Mouse (Mus musculus): ENCODE data around the gene Cend1. TPM values are rescaled to one million over a fixed set of nuclear protein-coding genes. Genes with fewer than 3 reads are reported as not detected.

Cend1 gene
- polyA plus RNA-seq, 1 experiment from 2014 or later = 0.27 TPM

DNA sequence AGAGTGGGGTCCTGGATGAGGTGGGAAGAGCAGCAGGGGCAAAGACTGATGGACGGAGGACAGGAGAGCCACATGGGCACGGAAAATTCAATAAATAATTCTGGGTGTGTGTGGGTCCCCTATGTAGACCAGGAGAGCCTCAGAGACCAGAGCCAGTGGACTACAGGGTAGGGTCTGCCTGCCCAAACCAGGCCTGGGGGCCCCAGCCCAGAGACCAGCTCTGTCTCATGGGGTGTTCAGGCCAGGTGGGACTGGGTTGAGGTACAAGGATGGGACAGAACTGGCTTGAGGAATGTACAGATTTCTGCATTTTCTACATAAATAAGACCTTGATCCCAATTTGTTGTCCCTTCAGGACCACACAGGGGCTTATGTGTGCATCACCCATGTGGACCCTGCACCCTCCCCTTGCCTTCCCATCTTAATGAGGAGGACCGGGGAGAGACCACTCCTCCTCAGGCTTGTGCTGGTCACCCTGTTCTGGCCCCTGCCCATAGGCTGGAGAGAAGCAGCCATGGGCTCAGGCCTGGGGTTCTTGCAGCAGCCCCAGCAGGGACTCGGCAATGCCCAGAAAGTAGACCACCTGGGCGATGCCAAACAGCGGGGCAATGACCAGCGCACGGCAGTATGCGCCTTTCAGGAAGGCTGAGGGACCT is 1.4 kb upstream of the Cend1 start:
- no peak overlapping the region for H3K4me2 ChIP-seq
- H3K27me3 ChIP-seq (replicated peaks; ENCODE audit: control insufficient read depth, insufficient read depth, low read length) = no peaks in the 10 kb centered on the region
- no peaks in the 10 kb centered on the region for H3K9me3 ChIP-seq (ENCODE audit: control insufficient read depth, low read length)
- ATAC-seq (replicated peaks; ENCODE audit: low FRiP score) = no peak
- peaks cover 25% of the 10 kb centered on the region for H3K4me1 ChIP-seq (replicated peaks; ENCODE audit: control insufficient read depth, insufficient read depth, low read length)
- H3K27ac ChIP-seq (ENCODE audit: low read depth, low read length) = no peak overlapping the region
- DNase-seq (ENCODE audit: low spot score) = no peak
- H3K9ac ChIP-seq (ENCODE audit: low read depth, low read length) = no peak overlapping the region
- WGBS = 91% methylated on average over 9 of the region's 9 CpGs
- H3K36me3 ChIP-seq (ENCODE audit: control insufficient read depth, insufficient read depth, low read length) = peaks cover 11% of the 10 kb centered on the region; the same call in 1 of the 2 replicates
- no peak overlapping the region for H3K4me3 ChIP-seq (ENCODE audit: low read depth, low read length)

DNA sequence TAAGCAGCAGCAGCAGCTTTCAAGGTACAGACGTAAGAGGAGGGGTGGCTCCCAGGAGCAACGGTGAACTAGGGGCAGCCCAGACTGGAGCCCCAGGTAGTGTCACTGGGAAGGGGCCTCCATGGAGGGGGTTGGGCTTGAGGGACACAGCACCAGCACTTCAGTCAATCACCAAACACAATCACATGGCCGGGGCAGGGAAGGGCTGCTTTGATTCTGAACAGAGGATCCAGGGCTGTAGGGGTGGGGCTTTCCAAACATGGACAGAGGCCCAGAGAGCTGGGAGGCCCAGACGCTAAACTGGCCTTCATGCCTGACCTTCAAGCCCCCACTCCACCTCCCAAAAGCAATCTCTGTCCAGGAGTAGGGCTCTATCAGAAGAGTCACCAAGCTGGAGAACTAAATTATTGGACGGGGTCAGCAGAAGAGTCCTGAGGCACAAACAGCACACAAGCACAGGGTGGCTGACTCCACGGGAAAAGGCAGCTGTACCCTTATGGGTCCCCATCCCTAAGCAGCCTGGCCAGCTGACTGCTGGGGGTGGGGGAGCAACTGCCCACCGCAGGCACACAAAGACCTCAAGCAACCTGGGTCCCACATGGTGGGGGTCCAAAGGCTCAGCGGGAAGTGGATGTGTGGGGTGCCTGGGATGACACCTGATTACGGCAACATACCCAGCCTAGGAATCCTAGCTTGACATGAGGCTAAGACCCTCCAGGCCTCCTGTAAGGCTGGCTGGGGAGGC is 721 bp upstream of the Cend1 start:
- ATAC-seq (replicated peaks; ENCODE audit: low FRiP score) (no peak; the same call in 1 of the 2 replicates), DNase-seq (ENCODE audit: low spot score) (no peak)
- peaks cover 11% of the 10 kb centered on the region; the same call in 1 of the 2 replicates for H3K36me3 ChIP-seq (ENCODE audit: control insufficient read depth, insufficient read depth, low read length)
- H3K27me3 ChIP-seq (replicated peaks; ENCODE audit: control insufficient read depth, insufficient read depth, low read length) = no peaks in the 10 kb centered on the region
- 68% methylated on average over 9 of the region's 9 CpGs for WGBS
- H3K27ac ChIP-seq (ENCODE audit: low read depth, low read length) = no peak overlapping the region
- no peak overlapping the region for H3K4me3 ChIP-seq (ENCODE audit: low read depth, low read length)
- peak overlapping the region; percentile 16; the same call in 1 of the 2 replicates for H3K4me2 ChIP-seq
- H3K4me1 ChIP-seq (replicated peaks; ENCODE audit: control insufficient read depth, insufficient read depth, low read length) = peaks cover 20% of the 10 kb centered on the region
- no peak overlapping the region for H3K9ac ChIP-seq (ENCODE audit: low read depth, low read length)
- H3K9me3 ChIP-seq (ENCODE audit: control insufficient read depth, low read length) = no peaks in the 10 kb centered on the region

DNA sequence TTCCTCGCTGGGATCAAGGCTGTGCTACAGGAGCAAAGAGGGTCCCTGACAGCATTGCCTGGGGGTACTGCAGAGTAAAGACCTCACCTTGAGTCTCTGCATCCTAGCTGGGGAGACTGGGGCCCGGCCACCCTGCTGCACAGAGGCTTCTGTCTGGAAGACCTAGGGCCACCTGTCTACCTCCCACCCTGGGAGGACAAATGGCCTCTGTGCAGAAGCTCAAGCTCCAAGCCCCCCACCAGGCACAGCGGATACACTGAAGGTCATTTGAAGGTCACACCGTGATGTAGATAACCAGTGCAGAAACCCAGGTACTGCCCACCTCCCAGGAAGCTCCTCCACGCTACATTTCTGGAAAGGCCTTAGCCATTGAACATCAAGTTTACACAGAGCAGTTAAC is 590 bp downstream of the Cend1 start:
- Histone ChIP-seq H3K4me3 (ENCODE audit: low read depth, low read length) (no peak overlapping the region), H3K9ac (ENCODE audit: low read depth, low read length) (no peak overlapping the region), H3K4me2 (no peak overlapping the region), H3K27me3 (replicated peaks; ENCODE audit: control insufficient read depth, insufficient read depth, low read length) (no peaks in the 10 kb centered on the region), H3K27ac (ENCODE audit: low read depth, low read length) (no peak overlapping the region), H3K36me3 (ENCODE audit: control insufficient read depth, insufficient read depth, low read length) (peaks cover 11% of the 10 kb centered on the region; the same call in 1 of the 2 replicates), H3K9me3 (ENCODE audit: control insufficient read depth, low read length) (no peaks in the 10 kb centered on the region), H3K4me1 (replicated peaks; ENCODE audit: control insufficient read depth, insufficient read depth, low read length) (peaks cover 7% of the 10 kb centered on the region)
- no peak for ATAC-seq (replicated peaks; ENCODE audit: low FRiP score)
- whole genome bisulfite sequencing = 56% methylated on average over 5 of the region's 5 CpGs
- no peak for DNase-seq (ENCODE audit: low spot score)

- H3K27ac ChIP-seq (ENCODE audit: low read depth, low read length) = no peak overlapping the region
- H3K27me3 ChIP-seq (replicated peaks; ENCODE audit: control insufficient read depth, insufficient read depth, low read length) = no peaks in the 10 kb centered on the region
- no peak overlapping the region for H3K9ac ChIP-seq (ENCODE audit: low read depth, low read length)
- H3K36me3 ChIP-seq (ENCODE audit: control insufficient read depth, insufficient read depth, low read length) = peaks cover 6% of the 10 kb centered on the region; the same call in 1 of the 2 replicates
- no peaks in the 10 kb centered on the region for H3K9me3 ChIP-seq (ENCODE audit: control insufficient read depth, low read length)
- DNase-seq (ENCODE audit: low spot score) (no peak), ATAC-seq (replicated peaks; ENCODE audit: low FRiP score) (no peak)
- no peak overlapping the region for H3K4me3 ChIP-seq (ENCODE audit: low read depth, low read length)
- peaks cover 6% of the 10 kb centered on the region for H3K4me1 ChIP-seq (replicated peaks; ENCODE audit: control insufficient read depth, insufficient read depth, low read length)
- WGBS = 70% methylated on average over 12 of the region's 12 CpGs
- H3K4me2 ChIP-seq = no peak overlapping the region
Measured at GRCm38 (mm10) chr7:141426948-141427730, 2.2 kb downstream of the Cend1 start.

DNA sequence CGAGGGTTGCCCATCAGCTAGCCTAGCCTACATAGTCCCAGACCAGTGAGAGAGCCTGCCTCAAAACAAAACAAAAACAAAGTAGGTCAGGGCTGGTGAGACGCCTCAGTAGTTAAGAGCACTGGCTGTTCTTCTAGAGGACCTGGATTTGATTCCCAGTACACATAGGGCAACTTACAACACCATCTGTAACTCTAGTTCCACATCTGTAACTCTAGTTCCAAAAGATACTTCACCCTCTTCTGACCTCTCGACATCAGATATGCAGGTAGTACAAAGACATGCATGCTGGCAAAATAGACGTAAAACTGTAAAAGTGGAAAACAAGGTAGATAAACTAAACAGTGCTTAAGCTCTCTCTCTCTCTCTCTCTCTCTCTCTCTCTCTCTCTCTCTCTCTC is 5.5 kb downstream of the Cend1 start:
- Histone ChIP-seq H3K36me3 (ENCODE audit: control insufficient read depth, insufficient read depth, low read length) (no peaks in the 10 kb centered on the region), H3K4me1 (replicated peaks; ENCODE audit: control insufficient read depth, insufficient read depth, low read length) (no peaks in the 10 kb centered on the region; the same call in 1 of the 2 replicates), H3K9me3 (ENCODE audit: control insufficient read depth, low read length) (no peaks in the 10 kb centered on the region), H3K4me2 (no peak overlapping the region), H3K9ac (ENCODE audit: low read depth, low read length) (no peak overlapping the region; the same call in 1 of the 2 replicates), H3K27me3 (replicated peaks; ENCODE audit: control insufficient read depth, insufficient read depth, low read length) (no peaks in the 10 kb centered on the region), H3K27ac (ENCODE audit: low read depth, low read length) (no peak overlapping the region), H3K4me3 (ENCODE audit: low read depth, low read length) (no peak overlapping the region)
- no peak for DNase-seq (ENCODE audit: low spot score)
- no peak for ATAC-seq (replicated peaks; ENCODE audit: low FRiP score)
- 70% methylated on average over 4 of the region's 4 CpGs for WGBS

- Histone ChIP-seq H3K9me3 (ENCODE audit: control insufficient read depth, low read length) (no peaks in the 10 kb centered on the region), H3K27me3 (replicated peaks; ENCODE audit: control insufficient read depth, insufficient read depth, low read length) (no peaks in the 10 kb centered on the region), H3K4me1 (replicated peaks; ENCODE audit: control insufficient read depth, insufficient read depth, low read length) (no peaks in the 10 kb centered on the region), H3K27ac (ENCODE audit: low read depth, low read length) (peak overlapping the region; percentile 30), H3K4me3 (ENCODE audit: low read depth, low read length) (no peak overlapping the region), H3K4me2 (no peak overlapping the region), H3K9ac (ENCODE audit: low read depth, low read length) (no peak overlapping the region), H3K36me3 (ENCODE audit: control insufficient read depth, insufficient read depth, low read length) (no peaks in the 10 kb centered on the region)
- no peak for ATAC-seq (replicated peaks; ENCODE audit: low FRiP score)
- no peak for DNase-seq (ENCODE audit: low spot score)
- WGBS = 65% methylated on average over 9 of the region's 9 CpGs
Measured at GRCm38 (mm10) chr7:141420030-141420702, 9.1 kb downstream of the Cend1 start.

DNA sequence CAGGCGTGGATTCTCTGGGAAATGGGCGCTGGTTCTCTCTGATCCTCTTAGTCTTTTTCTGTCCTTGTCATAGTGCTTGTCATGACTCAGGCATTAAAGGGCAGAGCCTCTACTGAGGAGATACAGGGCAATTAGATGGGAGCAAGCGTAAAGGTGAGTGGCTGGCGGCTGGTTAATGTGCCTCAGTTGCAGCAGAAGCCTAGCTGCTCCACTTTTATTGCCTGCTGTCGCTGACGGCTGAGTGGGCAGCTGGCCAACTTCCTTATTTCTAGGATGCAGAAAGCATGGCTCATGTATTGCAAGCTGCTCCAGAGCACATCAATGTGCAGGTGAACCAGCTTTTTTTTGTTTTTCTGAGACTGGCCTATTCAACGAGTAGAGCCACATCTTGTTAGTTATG is 10.3 kb downstream of the Cend1 start:
- H3K9ac ChIP-seq (ENCODE audit: low read depth, low read length) = no peak overlapping the region
- H3K4me3 ChIP-seq (ENCODE audit: low read depth, low read length) = no peak overlapping the region
- peaks cover 6% of the 10 kb centered on the region; the same call in 1 of the 2 replicates for H3K4me1 ChIP-seq (replicated peaks; ENCODE audit: control insufficient read depth, insufficient read depth, low read length)
- ATAC-seq (replicated peaks; ENCODE audit: low FRiP score) = no peak
- H3K36me3 ChIP-seq (ENCODE audit: control insufficient read depth, insufficient read depth, low read length) = no peaks in the 10 kb centered on the region
- no peaks in the 10 kb centered on the region for H3K27me3 ChIP-seq (replicated peaks; ENCODE audit: control insufficient read depth, insufficient read depth, low read length)
- DNase-seq (ENCODE audit: low spot score) = no peak
- no peaks in the 10 kb centered on the region for H3K9me3 ChIP-seq (ENCODE audit: control insufficient read depth, low read length)
- 68% methylated on average over 7 of the region's 7 CpGs for WGBS
- no peak overlapping the region for H3K4me2 ChIP-seq
- H3K27ac ChIP-seq (ENCODE audit: low read depth, low read length) = no peak overlapping the region

Measured in liver, embryonic 11.5 days (tissue).